18 mouse cellular contexts compared by ENCODE assay signal in the genomic region with DNA sequence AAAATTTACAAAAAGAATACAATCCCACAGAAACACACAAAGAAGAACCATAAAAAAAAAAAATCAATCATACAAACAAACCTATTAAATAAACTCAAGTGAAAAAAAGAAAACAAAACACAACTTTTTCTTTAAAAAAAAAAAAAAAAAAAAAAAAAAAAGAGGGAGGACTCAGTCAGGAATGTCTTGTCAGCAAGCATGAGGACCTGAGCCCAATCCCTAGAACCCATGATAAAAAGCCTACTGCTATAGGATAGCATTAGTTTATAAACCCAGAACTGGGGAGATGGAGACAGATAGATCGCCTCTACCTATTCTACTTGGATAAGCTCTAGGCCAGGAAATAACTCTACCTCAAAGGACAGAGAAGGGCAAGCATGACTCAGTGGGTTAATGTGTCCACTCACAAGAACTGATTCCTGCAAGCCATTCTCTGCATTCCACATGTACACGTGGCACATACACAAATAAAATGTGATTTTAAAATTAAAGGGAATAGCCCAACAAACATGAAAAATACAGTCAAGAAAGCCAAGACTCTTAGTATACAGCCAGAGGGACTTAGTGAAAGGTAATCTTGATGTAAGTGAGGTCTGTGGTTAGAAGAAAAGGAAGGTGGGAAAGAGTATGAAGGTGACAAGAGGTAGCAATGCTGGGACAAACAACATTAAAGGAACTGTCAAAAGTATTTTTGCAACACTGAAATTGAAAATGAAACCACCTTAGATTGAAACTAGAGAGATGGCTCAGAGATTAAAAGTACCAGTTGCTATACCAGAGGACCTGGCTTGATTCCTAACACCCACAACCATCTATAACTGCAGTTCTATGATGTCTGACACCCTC. TPM values are rescaled to one million over a fixed set of nuclear protein-coding genes. Genes with fewer than 3 reads are reported as not detected.
A peak's percentile ranks its signal among the peaks of the same experiment; 100 is the strongest.
DNase-seq lines count a peak whose midpoint lies in the region; ATAC-seq and TF ChIP-seq lines count a peak whose summit lies in the region.
"Had no signal": no experiment of that assay in that cellular context is flagged by ENCODE, and none has a peak within 500 bp of the region (broad histone marks: within the 10 kb centered on the region; RNA-seq: fewer than 3 reads in every experiment).

No protein-coding gene starts in this region.

- no peak overlapping the region for H3K4me2 ChIP-seq in midbrain, embryonic 15.5 days
- H3K4me2 ChIP-seq: stomach, embryonic 15.5 days had no signal

- TF ChIP-seq EP300 in MEL (IDR thresholded peaks at IDR 0.05; ENCODE audit: low read depth in 1 of 2, low read length in 2 of 2), result peak in 1 of 2 experiments; percentile 58; a peak in 2 of 4 replicates

- peak; percentile 40; the same call in 1 of the 2 replicates for ATAC-seq in granulocyte monocyte progenitor cell, adult 5-6 weeks (replicated peaks; ENCODE audit: poor library complexity, severe bottlenecking)
- no peak for ATAC-seq in midbrain, embryonic 15.5 days (replicated peaks)
- ATAC-seq: forebrain, postnatal 0 days; hindbrain, postnatal 0 days had no signal

- H3K27me3 ChIP-seq in MEL (ENCODE audit: control insufficient read depth in 1 of 2, insufficient read depth in 2 of 2, low read length in 2 of 2), result no peaks in the 10 kb centered on the region
- no peaks in the 10 kb centered on the region for H3K27me3 ChIP-seq in megakaryocyte, embryonic 14.5 days (replicated peaks)
- H3K27me3 ChIP-seq in midbrain, embryonic 15.5 days (replicated peaks), result no peaks in the 10 kb centered on the region
- H3K27me3 ChIP-seq: stomach, embryonic 15.5 days had no signal

- peaks cover 13 to 54% of the 10 kb centered on the region in 2 experiments for H3K4me1 ChIP-seq in MEL (ENCODE audit: control insufficient read depth in 1 of 2, insufficient read depth in 2 of 2, low read length in 2 of 2)
- peaks cover 83% of the 10 kb centered on the region for H3K4me1 ChIP-seq in megakaryocyte, embryonic 14.5 days
- H3K4me1 ChIP-seq in midbrain, embryonic 15.5 days, result no peaks in the 10 kb centered on the region
- H3K4me1 ChIP-seq: heart, embryonic 10.5 days; stomach, embryonic 15.5 days had no signal

- 92% methylated on average over 2 of the region's 2 CpGs for WGBS in midbrain, embryonic 15.5 days

- peak overlapping the region; percentile 33 for H3K9ac ChIP-seq in MEL (ENCODE audit: control insufficient read depth, low read depth, low read length, poor library complexity, severe bottlenecking)
- no peak overlapping the region for H3K9ac ChIP-seq in midbrain, embryonic 15.5 days
- H3K9ac ChIP-seq: forebrain, postnatal 0 days; stomach, embryonic 15.5 days had no signal

- H3K79me2 ChIP-seq in MEL (ENCODE audit: control insufficient read depth, insufficient read depth, low read length, poor library complexity), result peaks cover 14% of the 10 kb centered on the region

- peak overlapping the region in 1 of 2 experiments; percentile 59; a peak in 3 of 4 replicates for H3K4me3 ChIP-seq in MEL (ENCODE audit: control insufficient read depth in 1 of 2, insufficient read depth in 1 of 2, low read depth in 2 of 2, low read length in 2 of 2)
- peak overlapping the region; percentile 72 for H3K4me3 ChIP-seq in megakaryocyte, embryonic 14.5 days (replicated peaks)
- no peak overlapping the region for H3K4me3 ChIP-seq in midbrain, embryonic 15.5 days
- H3K4me3 ChIP-seq: heart, embryonic 10.5 days; stomach, embryonic 15.5 days had no signal

- H3K27ac ChIP-seq in MEL (ENCODE audit: control insufficient read depth, low read depth, low read length), result peak overlapping the region; percentile 44
- H3K27ac ChIP-seq in midbrain, embryonic 15.5 days, result no peak overlapping the region
- H3K27ac ChIP-seq: heart, embryonic 10.5 days; hindbrain, postnatal 0 days; stomach, embryonic 15.5 days had no signal

- DNase-seq in 3T3-L1 (ENCODE audit: low read depth, low spot score) (peak; percentile 82), MEL (ENCODE audit: low read depth, low spot score) (peak; percentile 68)
- no peak for DNase-seq in cerebellum, adult 9-10 months
- DNase-seq in layer of hippocampus, adult 18-20 months (ENCODE audit: low spot score in 2 of 2), result no peak
- DNase-seq: forebrain, postnatal 0 days; gastrocnemius, postnatal 14 days; lung, adult 2 months; right cerebral cortex, postnatal 4 days; thymus, postnatal 14 days had no signal

- TF ChIP-seq POLR2A in MEL (IDR thresholded peaks at IDR 0.05; ENCODE audit: control insufficient read depth in 1 of 2, insufficient read depth in 1 of 2, low read depth in 1 of 2, low read length in 2 of 2, poor library complexity in 1 of 2), result no peak

- H3K36me3 ChIP-seq in MEL (ENCODE audit: control insufficient read depth in 1 of 2, insufficient read depth in 2 of 2, low read length in 2 of 2), result peaks cover 0 to 53% of the 10 kb centered on the region in 2 experiments; a peak in 2 of 4 replicates
- peaks cover 21% of the 10 kb centered on the region for H3K36me3 ChIP-seq in megakaryocyte, embryonic 14.5 days (replicated peaks; ENCODE audit: low read length)
- H3K36me3 ChIP-seq in midbrain, embryonic 15.5 days (replicated peaks), result no peaks in the 10 kb centered on the region
- H3K36me3 ChIP-seq: heart, embryonic 10.5 days; stomach, embryonic 15.5 days had no signal

- no peak for TF ChIP-seq RAD21 in MEL (IDR thresholded peaks at IDR 0.05; ENCODE audit: low read depth, low read length)

- TF ChIP-seq CTCF in MEL (IDR thresholded peaks at IDR 0.05 in 2 of 3, conservative IDR thresholded peaks at IDR 0.05 in 1 of 3; ENCODE audit: control insufficient read depth in 1 of 3, insufficient read depth in 1 of 3, low read depth in 2 of 3, low read length in 3 of 3, poor library complexity in 1 of 3, severe bottlenecking in 1 of 3), result no peak

- H3K9me3 ChIP-seq in MEL (replicated peaks; ENCODE audit: insufficient read depth, low read length), result no peaks in the 10 kb centered on the region
- H3K9me3 ChIP-seq in megakaryocyte, embryonic 14.5 days, result no peaks in the 10 kb centered on the region
- no peaks in the 10 kb centered on the region for H3K9me3 ChIP-seq in midbrain, embryonic 15.5 days
- H3K9me3 ChIP-seq: heart, embryonic 10.5 days; stomach, embryonic 15.5 days had no signal

TF ChIP-seq in MEL, 35 proteins besides CTCF, POLR2A, EP300 and RAD21:
- TF ChIP-seq USF2 (IDR thresholded peaks at IDR 0.05; ENCODE audit: borderline replicate concordance in 1 of 2, insufficient read depth in 1 of 2, low read depth in 1 of 2, low read length in 2 of 2) (no peak), ETS1 (IDR thresholded peaks at IDR 0.05; ENCODE audit: low read depth, low read length) (peak; percentile 54; the same call in 1 of the 2 replicates), SIN3A (IDR thresholded peaks at IDR 0.05; ENCODE audit: low read length) (no peak; the same call in none of the 2 replicates), ZMIZ1 (IDR thresholded peaks at IDR 0.05; ENCODE audit: low read depth, low read length) (no peak), MAFK (IDR thresholded peaks at IDR 0.05; ENCODE audit: borderline replicate concordance, low read depth, low read length) (0 out of 2 replicates have a peak, but pooled peaks have one; percentile 12), CHD1 (IDR thresholded peaks at IDR 0.05; ENCODE audit: low read depth, low read length) (0 out of 2 replicates have a peak, but pooled peaks have one; percentile 36), ZNF384 (IDR thresholded peaks at IDR 0.05; ENCODE audit: low read depth, low read length) (peak; percentile 78), GATA1 (IDR thresholded peaks at IDR 0.05; ENCODE audit: low read depth, low read length) (peak; percentile 47; the same call in 1 of the 2 replicates), MXI1 (IDR thresholded peaks at IDR 0.05; ENCODE audit: low read depth, low read length) (peak; percentile 73), MYC (IDR thresholded peaks at IDR 0.05; ENCODE audit: low read depth, low read length) (0 out of 2 replicates have a peak, but pooled peaks have one; percentile 29), HCFC1 (IDR thresholded peaks at IDR 0.05; ENCODE audit: low read depth, low read length) (0 out of 2 replicates have a peak, but pooled peaks have one; percentile 20)

RNA-seq across cellular contexts. Expression of gene Usp32, which starts 13.5 kb away (rescaled TPM):
- total RNA-seq in MEL (2012; rRNA removed), result 11.3 and 12.5 TPM in 2 replicates
- polyA plus RNA-seq in MEL (2012; ENCODE audit: insufficient read depth in 1 of 2, insufficient read length in 2 of 2, low read depth in 1 of 2, low replicate concordance in 2 of 2, missing spikeins in 1 of 2), result 10 to 100 TPM in 1 of 2 experiments, not detected in 1; 11.5 TPM
- total RNA-seq in granulocyte monocyte progenitor cell, adult 5-6 weeks (2014; fragmentation: Nextera tagmentation), result 12.2 and 13.6 TPM in 2 replicates
- 7.6 and 12.2 TPM in 2 replicates for total RNA-seq in granulocyte monocyte progenitor cell, adult 5-6 weeks (2017)
- polyA plus RNA-seq in megakaryocyte, embryonic 14.5 days (2012; ENCODE audit: insufficient read depth, low replicate concordance), result 5.5 TPM in 1 of 2 replicates, not detected in the other
- polyA plus RNA-seq in midbrain, embryonic 15.5 days (2015; fragmentation: Nextera tagmentation; extraction: Ambion mirVana), result 12.2 and 12.7 TPM in 2 replicates
- 10 to 100 TPM; 89.1 to 93.3 TPM for total RNA-seq in layer of hippocampus, adult 18-20 months (2021)

RNA-seq across cellular contexts. Expression of gene 1700125H20Rik, which starts 43.7 kb away (rescaled TPM):
- total RNA-seq in MEL (2012; rRNA removed), result not detected in 2 replicates
- polyA plus RNA-seq in MEL (2012; ENCODE audit: insufficient read depth in 1 of 2, insufficient read length in 2 of 2, low read depth in 1 of 2, low replicate concordance in 2 of 2, missing spikeins in 1 of 2), result not detected
- not detected in 2 replicates for total RNA-seq in granulocyte monocyte progenitor cell, adult 5-6 weeks (2014; fragmentation: Nextera tagmentation)
- total RNA-seq in granulocyte monocyte progenitor cell, adult 5-6 weeks (2017), result 0.26 TPM in 1 of 2 replicates, not detected in the other
- polyA plus RNA-seq in megakaryocyte, embryonic 14.5 days (2012; ENCODE audit: insufficient read depth, low replicate concordance), result not detected in 2 replicates
- 0.62 and 1.2 TPM in 2 replicates for polyA plus RNA-seq in midbrain, embryonic 15.5 days (2015; fragmentation: Nextera tagmentation; extraction: Ambion mirVana)
- not detected for total RNA-seq in layer of hippocampus, adult 18-20 months (2021)
- total RNA-seq: gastrocnemius, postnatal 14 days; heart, postnatal 25 days; hindbrain, postnatal 0 days; left cerebral cortex, postnatal 14 days had no signal
- polyA plus RNA-seq: heart, embryonic 10.5 days; kidney, embryonic 14.5 days; lung, adult 2 months; stomach, embryonic 15.5 days had no signal

Comparison
In these comparisons a context has a peak if more than half of its experiments do, and no peak if none do; other contexts are left out.
1. DNase-seq: peak in 3T3-L1 (single experiment) and MEL (single experiment); none in cerebellum, adult 9-10 months (single experiment) and layer of hippocampus, adult 18-20 months (0 of 2).